Comparison of ENCODE assay signal across 14 mouse cellular contexts in genomic region chr2:94244140-94244539, GRCm38 (mm10).
A peak's percentile ranks its signal among the peaks of the same experiment; 100 is the strongest.
DNase-seq lines count a peak whose midpoint lies in the region; ATAC-seq and TF ChIP-seq lines count a peak whose summit lies in the region.
"Had no signal": no experiment of that assay in that cellular context is flagged by ENCODE, and none has a peak within 500 bp of the region (broad histone marks: within the 10 kb centered on the region; RNA-seq: fewer than 3 reads in every experiment).

No protein-coding gene starts in this region.

- no peak overlapping the region for H3K9ac ChIP-seq in heart, embryonic 13.5 days
- H3K9ac ChIP-seq in hindbrain, postnatal 0 days (replicated peaks; ENCODE audit: low read length) = no peak overlapping the region; the same call in 1 of the 2 replicates
- H3K9ac ChIP-seq: liver, embryonic 13.5 days had no signal

- H3K9me3 ChIP-seq in heart, embryonic 13.5 days = no peaks in the 10 kb centered on the region
- no peaks in the 10 kb centered on the region for H3K9me3 ChIP-seq in hindbrain, postnatal 0 days (ENCODE audit: low read length)
- H3K9me3 ChIP-seq: liver, embryonic 13.5 days had no signal

- H3K36me3 ChIP-seq in heart, embryonic 13.5 days = no peaks in the 10 kb centered on the region
- H3K36me3 ChIP-seq in hindbrain, postnatal 0 days (ENCODE audit: insufficient read depth, low read length) = no peaks in the 10 kb centered on the region
- H3K36me3 ChIP-seq: liver, embryonic 13.5 days had no signal

- 2% methylated on average over 9 of the region's 9 CpGs for WGBS in heart, embryonic 13.5 days
- WGBS in hindbrain, postnatal 0 days = 0% methylated on average over 9 of the region's 9 CpGs
- WGBS in olfactory bulb, adult 2 months = 2% methylated on average over 9 of the region's 9 CpGs

- no peak for DNase-seq in heart, postnatal 36 days
- DNase-seq in right cerebral cortex, adult 2 months (ENCODE audit: low spot score in 2 of 2) = peak; percentile 47 to 52
- no peak for DNase-seq in right cerebral cortex, postnatal 4 days
- DNase-seq in hindbrain, postnatal 0 days (ENCODE audit: low spot score) = no peak
- DNase-seq in lung, adult 18-20 months = no peak
- DNase-seq in spleen, postnatal 4 days (ENCODE audit: low spot score in 2 of 2) = no peak
- DNase-seq: gastrocnemius, postnatal 14 days; kidney, postnatal 36 days; liver, embryonic 13.5 days; lung, postnatal 4 days; retina, postnatal 1 day had no signal

- H3K27ac ChIP-seq in heart, embryonic 13.5 days (replicated peaks) = no peak overlapping the region
- H3K27ac ChIP-seq in hindbrain, postnatal 0 days = 0 out of 2 replicates have a peak overlapping the region, but pooled peaks have one; percentile 60
- peak overlapping the region; percentile 11; the same call in 1 of the 2 replicates for H3K27ac ChIP-seq in olfactory bulb, adult 2 months (ENCODE audit: insufficient read depth, low read depth, low read length)
- H3K27ac ChIP-seq: liver, embryonic 13.5 days had no signal

- H3K4me2 ChIP-seq in heart, embryonic 13.5 days = peak overlapping the region; percentile 75
- peak overlapping the region; percentile 84 for H3K4me2 ChIP-seq in hindbrain, postnatal 0 days (ENCODE audit: low read depth, low read length)

- H3K27me3 ChIP-seq in heart, embryonic 13.5 days (replicated peaks) = peaks cover 100% of the 10 kb centered on the region
- H3K27me3 ChIP-seq in hindbrain, postnatal 0 days (ENCODE audit: insufficient read depth, low read length) = peaks cover 34% of the 10 kb centered on the region

- peak overlapping the region; percentile 47 for H3K4me3 ChIP-seq in heart, embryonic 13.5 days
- peak overlapping the region; percentile 55 for H3K4me3 ChIP-seq in hindbrain, postnatal 0 days (ENCODE audit: low read length)
- H3K4me3 ChIP-seq in olfactory bulb, adult 2 months (ENCODE audit: insufficient read depth, low read depth, low read length) = peak overlapping the region; percentile 44; the same call in 1 of the 2 replicates
- H3K4me3 ChIP-seq: liver, embryonic 13.5 days; myocyte had no signal

- no peak for ATAC-seq in heart, embryonic 13.5 days (ENCODE audit: extremely low read depth, insufficient number of reproducible peaks, low FRiP score, low TSS enrichment)
- ATAC-seq in hindbrain, postnatal 0 days = no peak

- intact Hi-C loops in heart, postnatal 36 days (cut with DNase I) = loop anchor here (2.0 kb wide), 1 partner anchor 189 kb away; no protein-coding TSS in a partner anchor

- peaks cover 79% of the 10 kb centered on the region for H3K4me1 ChIP-seq in heart, embryonic 13.5 days
- H3K4me1 ChIP-seq in hindbrain, postnatal 0 days (ENCODE audit: insufficient read depth, low read length) = peaks cover 13% of the 10 kb centered on the region
- peaks cover 45% of the 10 kb centered on the region for H3K4me1 ChIP-seq in olfactory bulb, adult 2 months (ENCODE audit: control insufficient read depth, insufficient read depth, low read length)

- no peak for TF ChIP-seq CTCF in hindbrain, postnatal 0 days (IDR thresholded peaks at IDR 0.05; ENCODE audit: low read depth)
- no peak for TF ChIP-seq CTCF in olfactory bulb, adult 2 months (IDR thresholded peaks at IDR 0.05; ENCODE audit: insufficient read depth, low read depth, low read length)

- TF ChIP-seq POLR2A in olfactory bulb, adult 2 months (IDR thresholded peaks at IDR 0.05; ENCODE audit: insufficient read depth, low read depth, low read length) = no peak

Comparison
In these comparisons a context has a peak if more than half of its experiments do, and no peak if none do; other contexts are left out.
1. DNase-seq: peak in right cerebral cortex, adult 2 months (2 of 2); none in heart, postnatal 36 days (0 of 2), right cerebral cortex, postnatal 4 days (single experiment), hindbrain, postnatal 0 days (single experiment), lung, adult 18-20 months (0 of 2) and spleen, postnatal 4 days (0 of 2).
2. Peak in every context shown above with its lines, with median percentiles within 50 percentile points of each other: H3K4me3 ChIP-seq.